8 mouse cellular contexts compared by ENCODE assay signal in genomic region chr4:115133621-115134295, GRCm38 (mm10). TPM values are rescaled to one million over a fixed set of nuclear protein-coding genes. Genes with fewer than 3 reads are reported as not detected.
DNase-seq lines count a peak whose midpoint lies in the region; ATAC-seq and TF ChIP-seq lines count a peak whose summit lies in the region.

TSS of gene Cyp4x1 (minus strand) at chr4:115134281.

- H3K27me3 ChIP-seq in MEL (ENCODE audit: control insufficient read depth in 1 of 2, insufficient read depth in 2 of 2, low read length in 2 of 2), result no peaks in the 10 kb centered on the region
- H3K27me3 ChIP-seq in forebrain, embryonic 15.5 days, result peaks cover 4% of the 10 kb centered on the region; the same call in 1 of the 2 replicates
- H3K27me3 ChIP-seq in midbrain, embryonic 14.5 days (ENCODE audit: control insufficient read depth, insufficient read depth, low read length), result no peaks in the 10 kb centered on the region

- no peaks in the 10 kb centered on the region for H3K79me2 ChIP-seq in MEL (ENCODE audit: control insufficient read depth, insufficient read depth, low read length, poor library complexity)

- no peak for TF ChIP-seq RAD21 in MEL (IDR thresholded peaks at IDR 0.05; ENCODE audit: low read depth, low read length)

- no peak for DNase-seq in MEL (ENCODE audit: low read depth, low spot score)
- DNase-seq in cerebellum, adult 11 months, result peak; percentile 67
- peak; percentile 78 for DNase-seq in layer of hippocampus, adult 9-11 months
- DNase-seq in midbrain, embryonic 14.5 days, result peak; percentile 84
- DNase-seq in spleen, adult 12 weeks (ENCODE audit: low spot score), result no peak
- no peak for DNase-seq in urinary bladder, postnatal 14 days (ENCODE audit: low spot score)

- no peak within 1 kb of the TSS for H3K9ac ChIP-seq in MEL (ENCODE audit: control insufficient read depth, low read depth, low read length, poor library complexity, severe bottlenecking)
- H3K9ac ChIP-seq in forebrain, embryonic 15.5 days (replicated peaks), result peak within 1 kb of the TSS; percentile 70
- peak within 1 kb of the TSS; percentile 70 for H3K9ac ChIP-seq in midbrain, embryonic 14.5 days (replicated peaks; ENCODE audit: low read length)

- peaks cover 0 to 15% of the 10 kb centered on the region in 2 experiments; a peak in 2 of 4 replicates for H3K4me1 ChIP-seq in MEL (ENCODE audit: control insufficient read depth in 1 of 2, insufficient read depth in 2 of 2, low read length in 2 of 2)
- H3K4me1 ChIP-seq in forebrain, embryonic 15.5 days, result peaks cover 6% of the 10 kb centered on the region
- 0 out of 2 replicates have a peak, but pooled peaks cover 4% of the 10 kb centered on the region for H3K4me1 ChIP-seq in midbrain, embryonic 14.5 days (ENCODE audit: control insufficient read depth, insufficient read depth, low read length)

- peak within 1 kb of the TSS; percentile 7 to 11 for H3K4me3 ChIP-seq in MEL (ENCODE audit: control insufficient read depth in 1 of 2, insufficient read depth in 1 of 2, low read depth in 2 of 2, low read length in 2 of 2)
- H3K4me3 ChIP-seq in forebrain, embryonic 15.5 days, result peak within 1 kb of the TSS; percentile 57
- H3K4me3 ChIP-seq in midbrain, embryonic 14.5 days (replicated peaks; ENCODE audit: low read depth, low read length), result peak within 1 kb of the TSS; percentile 46

- H3K9me3 ChIP-seq in MEL (replicated peaks; ENCODE audit: insufficient read depth, low read length), result no peaks in the 10 kb centered on the region
- no peaks in the 10 kb centered on the region for H3K9me3 ChIP-seq in forebrain, embryonic 15.5 days
- no peaks in the 10 kb centered on the region for H3K9me3 ChIP-seq in midbrain, embryonic 14.5 days (ENCODE audit: control insufficient read depth, low read length)

- WGBS in forebrain, embryonic 15.5 days, result under 1% methylated on average over 29 of the region's 29 CpGs
- WGBS in midbrain, embryonic 14.5 days, result under 1% methylated on average over 29 of the region's 29 CpGs

- no peak for TF ChIP-seq CTCF in MEL (IDR thresholded peaks at IDR 0.05 in 2 of 3, conservative IDR thresholded peaks at IDR 0.05 in 1 of 3; ENCODE audit: control insufficient read depth in 1 of 3, insufficient read depth in 1 of 3, low read depth in 2 of 3, low read length in 3 of 3, poor library complexity in 1 of 3, severe bottlenecking in 1 of 3)

- TF ChIP-seq EP300 in MEL (IDR thresholded peaks at IDR 0.05; ENCODE audit: low read depth in 1 of 2, low read length in 2 of 2), result no peak

- H3K36me3 ChIP-seq in MEL (ENCODE audit: control insufficient read depth in 1 of 2, insufficient read depth in 2 of 2, low read length in 2 of 2), result peaks cover 0 to 7% of the 10 kb centered on the region in 2 experiments; a peak in 2 of 4 replicates
- H3K36me3 ChIP-seq in forebrain, embryonic 15.5 days, result no peaks in the 10 kb centered on the region
- no peaks in the 10 kb centered on the region for H3K36me3 ChIP-seq in midbrain, embryonic 14.5 days (ENCODE audit: control insufficient read depth, insufficient read depth, low read length)

- no peak for TF ChIP-seq POLR2A in MEL (IDR thresholded peaks at IDR 0.05; ENCODE audit: control insufficient read depth in 1 of 2, insufficient read depth in 1 of 2, low read depth in 1 of 2, low read length in 2 of 2, poor library complexity in 1 of 2)

- peak within 1 kb of the TSS; percentile 90 for H3K4me2 ChIP-seq in forebrain, embryonic 15.5 days (replicated peaks)
- peak within 1 kb of the TSS; percentile 76 for H3K4me2 ChIP-seq in midbrain, embryonic 14.5 days (ENCODE audit: low read length)

- H3K27ac ChIP-seq in MEL (ENCODE audit: control insufficient read depth, low read depth, low read length), result no peak within 1 kb of the TSS
- H3K27ac ChIP-seq in forebrain, embryonic 15.5 days (replicated peaks), result peak within 1 kb of the TSS; percentile 70
- H3K27ac ChIP-seq in midbrain, embryonic 14.5 days (replicated peaks; ENCODE audit: low read depth, low read length), result peak within 1 kb of the TSS; percentile 76

- ATAC-seq in forebrain, embryonic 15.5 days (replicated peaks), result peak; percentile 92
- ATAC-seq in midbrain, embryonic 14.5 days (ENCODE audit: low FRiP score, low TSS enrichment), result peak; percentile 90
- ATAC-seq in CD4-positive, CD25-positive, alpha-beta regulatory T cell, adult 4 months, result no peak

TF ChIP-seq in MEL, 35 proteins besides CTCF, POLR2A, EP300 and RAD21:
- TF ChIP-seq KAT2A (conservative IDR thresholded peaks at IDR 0.05; ENCODE audit: low read depth, low read length), result no peak
- TF ChIP-seq USF1 (IDR thresholded peaks at IDR 0.05; ENCODE audit: low read depth, low read length), result no peak
- no peak for TF ChIP-seq MAZ (IDR thresholded peaks at IDR 0.05; ENCODE audit: low read depth, low read length)
- TF ChIP-seq E2F4 (IDR thresholded peaks at IDR 0.05; ENCODE audit: borderline replicate concordance, low read depth, low read length), result no peak
- no peak for TF ChIP-seq SMC3 (IDR thresholded peaks at IDR 0.05; ENCODE audit: low read depth, low read length)
- no peak for TF ChIP-seq UBTF (IDR thresholded peaks at IDR 0.05; ENCODE audit: borderline replicate concordance, insufficient read depth, low read depth, low read length)
- no peak for TF ChIP-seq ELF1 (IDR thresholded peaks at IDR 0.05; ENCODE audit: low read depth, low read length)
- TF ChIP-seq ZNF384 (IDR thresholded peaks at IDR 0.05; ENCODE audit: low read depth, low read length), result no peak
- TF ChIP-seq ZMIZ1 (IDR thresholded peaks at IDR 0.05; ENCODE audit: low read depth, low read length), result no peak
- no peak for TF ChIP-seq CHD1 (IDR thresholded peaks at IDR 0.05; ENCODE audit: low read depth, low read length)
- TF ChIP-seq ZC3H11A (IDR thresholded peaks at IDR 0.05; ENCODE audit: low read depth, low read length), result no peak
- TF ChIP-seq MYC (IDR thresholded peaks at IDR 0.05; ENCODE audit: low read depth, low read length), result no peak
- no peak for TF ChIP-seq BHLHE40 (IDR thresholded peaks at IDR 0.05; ENCODE audit: borderline replicate concordance, low read depth, low read length)
- TF ChIP-seq HCFC1 (IDR thresholded peaks at IDR 0.05; ENCODE audit: low read depth, low read length), result no peak
TF ChIP-seq in MEL: peak in this region for 0.

RNA-seq across cellular contexts. Expression of gene Cyp4x1, which starts in this region (rescaled TPM):
- total RNA-seq in MEL (2012; rRNA removed), result 0.04 and 0.07 TPM in 2 replicates
- polyA plus RNA-seq in MEL (2012; ENCODE audit: insufficient read depth in 1 of 2, insufficient read length in 2 of 2, low read depth in 1 of 2, low replicate concordance in 2 of 2, missing spikeins in 1 of 2), result under 1 TPM in 1 of 2 experiments, not detected in 1; 0.47 TPM
- polyA plus RNA-seq in forebrain, embryonic 15.5 days (2015; fragmentation: Nextera tagmentation; extraction: Ambion mirVana), result 3.3 and 3.4 TPM in 2 replicates
- 7.0 and 10.8 TPM in 2 replicates for polyA plus RNA-seq in midbrain, embryonic 14.5 days (2014; fragmentation: Nextera tagmentation; extraction: Ambion mirVana)
- polyA plus RNA-seq in CD4-positive, CD25-positive, alpha-beta regulatory T cell, adult 4 months (2017; shearing (Covaris generic)), result under 1 TPM in 1 of 2 experiments, not detected in 1; 0.09 TPM

Comparison
In these comparisons a context has a peak if more than half of its experiments do, and no peak if none do; other contexts are left out.
1. DNase-seq: peak in cerebellum, adult 11 months (single experiment), layer of hippocampus, adult 9-11 months (single experiment) and midbrain, embryonic 14.5 days (single experiment); none in MEL (single experiment), spleen, adult 12 weeks (single experiment) and urinary bladder, postnatal 14 days (single experiment).
2. Peak in every context shown above with its lines, with median percentiles within 50 percentile points of each other: H3K4me3 ChIP-seq.